In the genomic region with DNA sequence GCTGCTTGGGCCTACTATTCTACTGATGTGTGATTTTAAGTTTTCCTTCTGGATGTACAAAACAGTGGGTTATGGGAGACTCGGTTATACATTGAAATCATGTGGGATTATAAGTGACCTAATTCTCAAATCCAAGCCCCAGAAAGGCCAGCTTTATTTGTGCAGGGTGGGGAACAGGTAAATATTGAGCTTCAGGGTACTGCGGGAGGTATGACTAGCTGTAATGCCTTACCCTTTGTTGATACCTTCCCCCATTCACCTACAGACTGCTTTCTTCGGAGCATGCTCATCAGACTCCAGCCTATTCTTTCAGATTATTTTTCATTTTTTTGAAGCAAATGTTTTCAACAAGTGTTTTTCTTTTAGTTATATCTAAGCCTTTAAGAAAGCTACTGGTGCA, we compare ENCODE assay signal across 34 mouse cellular contexts.
"Had no signal": no experiment of that assay in that cellular context is flagged by ENCODE, and none has a peak within 500 bp of the region (broad histone marks: within the 10 kb centered on the region; RNA-seq: fewer than 3 reads in every experiment).

No protein-coding gene starts in this region.

- H3K4me1 ChIP-seq: heart, embryonic 10.5 days; heart, embryonic 12.5 days; heart, embryonic 13.5 days; heart, embryonic 15.5 days; hindbrain, embryonic 10.5 days; hindbrain, embryonic 12.5 days; hindbrain, embryonic 13.5 days; hindbrain, embryonic 15.5 days; intestine, embryonic 15.5 days; kidney, embryonic 15.5 days had no signal

- H3K9ac ChIP-seq: heart, embryonic 12.5 days; heart, embryonic 13.5 days; heart, embryonic 15.5 days; hindbrain, embryonic 12.5 days; hindbrain, embryonic 13.5 days; hindbrain, embryonic 14.5 days; hindbrain, embryonic 15.5 days; intestine, embryonic 15.5 days; kidney, embryonic 15.5 days had no signal

- H3K27me3 ChIP-seq: heart, embryonic 12.5 days; heart, embryonic 13.5 days; heart, embryonic 15.5 days; intestine, embryonic 15.5 days had no signal

- H3K4me2 ChIP-seq: heart, embryonic 11.5 days; heart, embryonic 12.5 days; heart, embryonic 13.5 days; heart, embryonic 15.5 days; hindbrain, embryonic 12.5 days; hindbrain, embryonic 13.5 days; hindbrain, embryonic 14.5 days; hindbrain, embryonic 15.5 days; intestine, embryonic 15.5 days; kidney, embryonic 15.5 days had no signal

- H3K27ac ChIP-seq: heart, embryonic 10.5 days; heart, embryonic 13.5 days; heart, embryonic 15.5 days; hindbrain, embryonic 10.5 days; hindbrain, embryonic 12.5 days; hindbrain, embryonic 13.5 days; hindbrain, embryonic 14.5 days; hindbrain, embryonic 15.5 days; hindbrain, postnatal 0 days; intestine, embryonic 15.5 days; kidney, embryonic 15.5 days; kidney, postnatal 0 days; layer of hippocampus, adult 2 months had no signal

- DNase-seq: heart, postnatal 10 days; heart, postnatal 14 days; heart, postnatal 36 days; heart, postnatal 4 days; kidney, adult 11 months; kidney, adult 18-20 months; kidney, adult 2 months; kidney, adult 8-10 months; kidney, postnatal 10 days; kidney, postnatal 14 days; kidney, postnatal 25 days; kidney, postnatal 36 days; kidney, postnatal 4 days; layer of hippocampus, adult 9-11 months; layer of hippocampus, postnatal 36 days had no signal

- H3K9me3 ChIP-seq: heart, embryonic 10.5 days; heart, embryonic 12.5 days; heart, embryonic 13.5 days; heart, embryonic 15.5 days; hindbrain, embryonic 10.5 days; hindbrain, embryonic 12.5 days; hindbrain, embryonic 13.5 days; hindbrain, embryonic 15.5 days; intestine, embryonic 15.5 days; kidney, embryonic 15.5 days had no signal

- H3K36me3 ChIP-seq: heart, embryonic 10.5 days; heart, embryonic 12.5 days; heart, embryonic 13.5 days; heart, embryonic 15.5 days; hindbrain, embryonic 10.5 days; hindbrain, embryonic 12.5 days; hindbrain, embryonic 13.5 days; hindbrain, embryonic 15.5 days; intestine, embryonic 15.5 days; kidney, embryonic 15.5 days had no signal

- ATAC-seq: hindbrain, embryonic 16.5 days; hindbrain, postnatal 0 days; inflammation-experienced regulatory T-cells, adult 6 months; intestine, embryonic 15.5 days; intestine, embryonic 16.5 days; intestine, postnatal 0 days had no signal

- H3K4me3 ChIP-seq: heart, embryonic 10.5 days; heart, embryonic 12.5 days; heart, embryonic 13.5 days; heart, embryonic 15.5 days; hindbrain, embryonic 10.5 days; hindbrain, embryonic 12.5 days; hindbrain, embryonic 13.5 days; hindbrain, embryonic 15.5 days; intestine, embryonic 15.5 days; kidney, embryonic 15.5 days; layer of hippocampus, adult 2 months had no signal
